Mouse (Mus musculus): ENCODE results near the gene Optn. TPM values are rescaled to one million over a fixed set of nuclear protein-coding genes. Genes with fewer than 3 reads are reported as not detected.

The Optn gene
- total and polyA plus RNA-seq, 3 experiments = 25.1 to 37.3 (median 28.0) TPM

DNA sequence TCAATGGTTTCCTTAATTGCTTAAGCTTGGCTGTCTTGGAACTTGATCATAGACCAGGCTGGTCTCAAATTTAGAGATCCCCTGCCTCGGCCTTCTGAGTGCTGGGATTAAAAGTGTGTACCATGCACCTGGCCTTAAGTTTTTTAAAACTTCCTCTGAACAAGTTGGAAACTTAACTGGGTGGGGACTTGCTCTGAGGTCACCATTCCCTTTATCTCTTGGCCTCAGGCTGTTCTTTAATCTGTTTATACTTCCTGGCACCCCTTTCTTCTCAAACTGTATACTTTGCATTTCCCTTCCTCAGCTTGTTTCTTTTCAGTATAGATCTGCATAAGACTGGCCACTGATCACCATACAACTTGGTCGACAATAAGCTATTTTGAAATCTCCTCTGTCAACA lies 14.1 kb upstream of the Optn start:
- H3K27ac ChIP-seq (ENCODE audit: insufficient read depth, low read depth) = no peak overlapping the region
- H3K4me2 ChIP-seq (ENCODE audit: insufficient read depth, low read depth, poor library complexity, severe bottlenecking) = no peak overlapping the region

DNA sequence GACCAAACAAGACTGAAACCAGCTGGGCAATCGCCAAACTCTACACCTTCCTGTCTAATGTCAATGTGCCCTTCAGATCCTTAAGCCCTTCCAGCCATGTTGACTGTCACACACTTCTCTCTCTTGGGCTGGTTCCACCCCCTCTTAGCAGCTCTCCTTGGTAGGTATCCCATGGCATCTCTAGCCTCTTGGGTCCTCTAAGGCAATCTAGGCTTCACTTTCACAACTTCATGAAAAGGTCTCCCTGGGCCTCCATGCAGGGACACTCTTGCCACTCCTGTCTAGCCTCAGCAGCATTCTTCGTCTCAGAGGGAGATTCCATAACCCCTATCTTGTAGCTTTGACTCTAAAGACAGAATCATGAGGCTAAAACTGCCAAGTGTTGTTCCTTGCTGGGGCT lies 13.6 kb upstream of the Optn start:
- Histone ChIP-seq H3K9me3 (replicated peaks; ENCODE audit: low read length) (peaks cover 5% of the 10 kb centered on the region), H3K9ac (ENCODE audit: insufficient read depth, low read depth) (no peak overlapping the region), H3K4me1 (ENCODE audit: control insufficient read depth in 1 of 2, insufficient read depth in 2 of 2) (peaks cover 8 to 22% of the 10 kb centered on the region in 2 experiments; a peak in 3 of 4 replicates), H3K36me3 (replicated peaks in 1 of 2; ENCODE audit: control insufficient read depth in 1 of 2, insufficient read depth in 1 of 2, low read length in 1 of 2) (no peaks in the 10 kb centered on the region), H3K4me2 (ENCODE audit: insufficient read depth, low read depth, poor library complexity, severe bottlenecking) (no peak overlapping the region), H3K4me3 (replicated peaks in 1 of 3; ENCODE audit: low read depth in 2 of 3, low read length in 2 of 3, poor library complexity in 1 of 3) (no peak overlapping the region), H3K27me3 (replicated peaks) (no peaks in the 10 kb centered on the region), H3K79me2 (replicated peaks; ENCODE audit: control insufficient read depth, extremely low read depth, insufficient read depth, poor library complexity, severe bottlenecking) (no peaks in the 10 kb centered on the region), H3K27ac (ENCODE audit: insufficient read depth, low read depth) (no peak overlapping the region)
- DNase-seq (ENCODE audit: extremely low read depth) = no peak
- TF ChIP-seq TCF12 (IDR thresholded peaks at IDR 0.05; ENCODE audit: low read depth, low read length) = no peak
- TF ChIP-seq ZNF384 (IDR thresholded peaks at IDR 0.05; ENCODE audit: low read depth, low read length) = no peak
- no peak for TF ChIP-seq E2F4 (IDR thresholded peaks at IDR 0.05; ENCODE audit: insufficient replicate concordance, low read depth, low read length)
- no peak for TF ChIP-seq BHLHE40 (IDR thresholded peaks at IDR 0.05; ENCODE audit: low read depth, low read length)
- TF ChIP-seq GABPA (IDR thresholded peaks at IDR 0.05; ENCODE audit: insufficient replicate concordance, low read depth, low read length) = no peak
- TF ChIP-seq MAFK (IDR thresholded peaks at IDR 0.05; ENCODE audit: insufficient replicate concordance, low read length) = no peak
- TF ChIP-seq RAD21 (IDR thresholded peaks at IDR 0.05; ENCODE audit: low read depth, low read length) = no peak
- no peak for TF ChIP-seq RCOR1 (conservative IDR thresholded peaks at IDR 0.05; ENCODE audit: low read depth, low read length)
- dilution Hi-C loops (cut with MboI; ENCODE audit: extremely low pct_ligation_motif_present, extremely low pct_unique_long_range_greater_than_20kb, low sequenced_read_pairs) = no loop called here
- in situ Hi-C loops (cut with MboI; ENCODE audit: low pct_ligation_motif_present, low pct_unique_long_range_greater_than_20kb, low sequenced_read_pairs) = loop anchor here (25.0 kb wide), 2 partner anchors 735 to 1085 kb away; no protein-coding TSS in a partner anchor

More for the DNA sequence above, 14.1 kb upstream of the Optn start:
- Histone ChIP-seq H3K9ac (ENCODE audit: insufficient read depth, low read depth) (no peak overlapping the region), H3K4me1 (ENCODE audit: control insufficient read depth in 1 of 2, insufficient read depth in 2 of 2) (peaks cover 8 to 22% of the 10 kb centered on the region in 2 experiments; a peak in 3 of 4 replicates), H3K9me3 (replicated peaks; ENCODE audit: low read length) (peaks cover 5% of the 10 kb centered on the region), H3K36me3 (replicated peaks in 1 of 2; ENCODE audit: control insufficient read depth in 1 of 2, insufficient read depth in 1 of 2, low read length in 1 of 2) (no peaks in the 10 kb centered on the region), H3K4me3 (replicated peaks in 1 of 3; ENCODE audit: low read depth in 2 of 3, low read length in 2 of 3, poor library complexity in 1 of 3) (no peak overlapping the region), H3K27me3 (replicated peaks) (no peaks in the 10 kb centered on the region), H3K79me2 (replicated peaks; ENCODE audit: control insufficient read depth, extremely low read depth, insufficient read depth, poor library complexity, severe bottlenecking) (no peaks in the 10 kb centered on the region)
- dilution Hi-C loops (cut with MboI; ENCODE audit: extremely low pct_ligation_motif_present, extremely low pct_unique_long_range_greater_than_20kb, low sequenced_read_pairs) (no loop called here), in situ Hi-C loops (cut with MboI; ENCODE audit: low pct_ligation_motif_present, low pct_unique_long_range_greater_than_20kb, low sequenced_read_pairs) (loop anchor here (25.0 kb wide), 2 partner anchors 734 to 1084 kb away; no protein-coding TSS in a partner anchor)
- DNase-seq (ENCODE audit: extremely low read depth) = no peak
- TF ChIP-seq E2F4 (IDR thresholded peaks at IDR 0.05; ENCODE audit: insufficient replicate concordance, low read depth, low read length) = no peak
- no peak for TF ChIP-seq ELF1 (IDR thresholded peaks at IDR 0.05; ENCODE audit: low read depth, low read length)
- TF ChIP-seq MAX (IDR thresholded peaks at IDR 0.05; ENCODE audit: low read length) = no peak
- TF ChIP-seq MEF2A (IDR thresholded peaks at IDR 0.05; ENCODE audit: borderline replicate concordance, low read depth, low read length) = no peak
- TF ChIP-seq USF1 (IDR thresholded peaks at IDR 0.05; ENCODE audit: low read depth, low read length) = no peak
- TF ChIP-seq GABPA (IDR thresholded peaks at IDR 0.05; ENCODE audit: insufficient replicate concordance, low read depth, low read length) = no peak
- no peak for TF ChIP-seq MAZ (IDR thresholded peaks at IDR 0.05; ENCODE audit: low read depth, low read length)
- TF ChIP-seq TCF12 (IDR thresholded peaks at IDR 0.05; ENCODE audit: low read depth, low read length) = no peak
- TF ChIP-seq NRF1 (IDR thresholded peaks at IDR 0.05; ENCODE audit: low read depth, low read length) = no peak
- TF ChIP-seq ZNF384 (IDR thresholded peaks at IDR 0.05; ENCODE audit: low read depth, low read length) = no peak
- TF ChIP-seq SMC3 (IDR thresholded peaks at IDR 0.05; ENCODE audit: low read depth, low read length) = no peak
- no peak for TF ChIP-seq USF2 (conservative IDR thresholded peaks at IDR 0.05; ENCODE audit: low read depth, low read length)
- no peak for TF ChIP-seq RAD21 (IDR thresholded peaks at IDR 0.05; ENCODE audit: low read depth, low read length)
- no peak for TF ChIP-seq RCOR1 (conservative IDR thresholded peaks at IDR 0.05; ENCODE audit: low read depth, low read length)
- TF ChIP-seq POLR2A (IDR thresholded peaks at IDR 0.05; ENCODE audit: low read depth, low read length) = no peak
- no peak for TF ChIP-seq CHD1 (IDR thresholded peaks at IDR 0.05; ENCODE audit: low read depth, low read length)
- TF ChIP-seq CHD2 (IDR thresholded peaks at IDR 0.05; ENCODE audit: low read length) = no peak
- no peak for TF ChIP-seq JUND (conservative IDR thresholded peaks at IDR 0.05; ENCODE audit: low read depth, low read length)
- TF ChIP-seq SIN3A (IDR thresholded peaks at IDR 0.05; ENCODE audit: low read length) = no peak
- TF ChIP-seq HCFC1 (IDR thresholded peaks at IDR 0.05; ENCODE audit: low read depth, low read length) = no peak

All from CH12.LX (cell line).